29 mouse cellular contexts compared by ENCODE assay signal in genomic region chr8:49563499-49564279, GRCm38 (mm10).
"Had no signal": no experiment of that assay in that cellular context is flagged by ENCODE, and none has a peak within 500 bp of the region (broad histone marks: within the 10 kb centered on the region; RNA-seq: fewer than 3 reads in every experiment).

No protein-coding gene starts in this region.

- H3K36me3 ChIP-seq: heart, embryonic 12.5 days; hindbrain, embryonic 10.5 days; hindbrain, embryonic 12.5 days; intestine, embryonic 15.5 days; limb, embryonic 10.5 days; limb, embryonic 12.5 days; liver, embryonic 13.5 days; liver, embryonic 15.5 days had no signal

- H3K4me2 ChIP-seq: heart, embryonic 12.5 days; hindbrain, embryonic 12.5 days; hindbrain, embryonic 14.5 days; intestine, embryonic 15.5 days; limb, embryonic 12.5 days; liver, embryonic 11.5 days; liver, embryonic 13.5 days; liver, embryonic 15.5 days had no signal

- H3K4me3 ChIP-seq: gastrocnemius, adult 2 months; heart, adult 2 months; heart, embryonic 12.5 days; hindbrain, embryonic 10.5 days; hindbrain, embryonic 12.5 days; intestine, embryonic 15.5 days; layer of hippocampus, adult 2 months; left cerebral cortex, adult 2 months; limb, embryonic 10.5 days; limb, embryonic 12.5 days; liver, embryonic 13.5 days; liver, embryonic 15.5 days had no signal

- DNase-seq: gastrocnemius, adult 2 months; gastrocnemius, postnatal 14 days; gastrocnemius, postnatal 36 days; heart, adult 11 months; heart, adult 2 months; heart, postnatal 10 days; heart, postnatal 4 days; kidney, adult 18-20 months; kidney, adult 8-10 months; kidney, postnatal 10 days; kidney, postnatal 25 days; kidney, postnatal 4 days; liver; liver, embryonic 13.5 days; liver, postnatal 0 days had no signal

- H3K9me3 ChIP-seq: heart, embryonic 12.5 days; hindbrain, embryonic 10.5 days; hindbrain, embryonic 12.5 days; intestine, embryonic 15.5 days; limb, embryonic 10.5 days; limb, embryonic 12.5 days; liver, embryonic 13.5 days; liver, embryonic 15.5 days had no signal

- H3K27me3 ChIP-seq: heart, embryonic 12.5 days; hindbrain, embryonic 12.5 days; intestine, embryonic 15.5 days; limb, embryonic 12.5 days; liver, embryonic 13.5 days; liver, embryonic 15.5 days had no signal

- H3K4me1 ChIP-seq: heart, embryonic 12.5 days; hindbrain, embryonic 10.5 days; hindbrain, embryonic 12.5 days; intestine, embryonic 15.5 days; limb, embryonic 12.5 days; liver, embryonic 13.5 days; liver, embryonic 15.5 days had no signal

- ATAC-seq: hindbrain, embryonic 16.5 days; inflammation-experienced regulatory T-cells, adult 6 months; intestine, embryonic 15.5 days; intestine, postnatal 0 days; liver, postnatal 0 days had no signal

- H3K9ac ChIP-seq: heart, embryonic 12.5 days; hindbrain, embryonic 12.5 days; hindbrain, embryonic 14.5 days; intestine, embryonic 15.5 days; limb, embryonic 12.5 days; liver, embryonic 13.5 days; liver, embryonic 15.5 days; liver, postnatal 0 days had no signal

- H3K27ac ChIP-seq: gastrocnemius, adult 2 months; heart, adult 2 months; hindbrain, embryonic 10.5 days; hindbrain, embryonic 12.5 days; hindbrain, embryonic 14.5 days; intestine, embryonic 15.5 days; layer of hippocampus, adult 2 months; left cerebral cortex, adult 2 months; limb, embryonic 10.5 days; limb, embryonic 12.5 days; liver, embryonic 13.5 days; liver, embryonic 15.5 days had no signal
